Mouse (Mus musculus) heart, adult 9 months (tissue): ENCODE results near the gene Mast4.
A peak's percentile ranks its signal among the peaks of the same experiment; 100 is the strongest.

ENCODE experiments used
- DNase-seq, 2 experiments: peaks; one replicate each; pipeline ENCODE4 v3.0.0; 2022; ENCODE audit warnings: low spot score in 2 of 2

Gene Mast4

GRCm38 (mm10) chr13:102931951-102932350 lies 402.3 kb downstream of the Mast4 start:
- DNase-seq = no peak

DNA sequence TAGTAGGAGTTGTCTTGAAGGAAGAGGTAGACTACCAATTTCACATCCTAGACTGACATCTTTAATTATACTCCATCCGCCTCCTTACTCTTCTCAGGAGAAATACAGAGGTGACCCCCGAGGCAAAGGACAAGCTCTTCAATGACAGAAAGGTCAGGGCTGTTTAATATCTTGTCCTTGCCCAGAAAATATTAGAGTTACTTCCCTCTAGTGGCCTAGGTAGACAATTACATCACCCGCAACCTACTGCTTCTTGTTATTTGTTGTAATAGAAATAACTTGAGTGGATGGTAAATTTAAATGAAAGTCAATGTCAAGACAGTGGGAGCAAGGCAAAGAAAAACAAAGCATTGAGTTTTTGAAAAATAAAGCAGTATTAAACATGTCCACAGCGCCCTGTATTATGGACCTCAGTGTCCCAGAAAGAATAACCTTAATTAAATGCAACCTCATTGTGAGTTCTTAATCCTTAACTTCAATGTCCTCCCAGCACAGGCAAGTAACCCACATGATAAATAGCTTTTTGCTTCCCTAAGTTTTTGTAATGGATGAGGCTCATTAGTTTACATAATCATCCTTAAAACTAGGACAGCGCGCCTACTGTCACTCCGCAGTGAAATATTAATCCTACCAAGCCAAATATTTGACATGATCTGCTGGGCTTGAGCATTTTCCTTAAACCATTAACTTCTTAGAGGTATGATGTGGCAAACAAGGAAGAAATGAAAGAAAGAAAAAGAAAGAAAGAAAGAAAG lies 408.3 kb downstream of the Mast4 start:
- DNase-seq = no peak

GRCm38 (mm10) chr13:102919741-102920140 lies 414.6 kb downstream of the Mast4 start:
- no peak for DNase-seq

- no peak for DNase-seq
Measured at GRCm38 (mm10) chr13:102918616-102919015, 415.7 kb downstream of the Mast4 start.

- DNase-seq = no peak
Measured at GRCm38 (mm10) chr13:102915341-102915740, 419.0 kb downstream of the Mast4 start.

- DNase-seq = no peak
Measured at GRCm38 (mm10) chr13:102914800-102915199, 419.5 kb downstream of the Mast4 start.

- no peak for DNase-seq
Measured at GRCm38 (mm10) chr13:102913919-102914318, 420.4 kb downstream of the Mast4 start.

GRCm38 (mm10) chr13:102912867-102913266 lies 421.4 kb downstream of the Mast4 start:
- no peak for DNase-seq

DNA sequence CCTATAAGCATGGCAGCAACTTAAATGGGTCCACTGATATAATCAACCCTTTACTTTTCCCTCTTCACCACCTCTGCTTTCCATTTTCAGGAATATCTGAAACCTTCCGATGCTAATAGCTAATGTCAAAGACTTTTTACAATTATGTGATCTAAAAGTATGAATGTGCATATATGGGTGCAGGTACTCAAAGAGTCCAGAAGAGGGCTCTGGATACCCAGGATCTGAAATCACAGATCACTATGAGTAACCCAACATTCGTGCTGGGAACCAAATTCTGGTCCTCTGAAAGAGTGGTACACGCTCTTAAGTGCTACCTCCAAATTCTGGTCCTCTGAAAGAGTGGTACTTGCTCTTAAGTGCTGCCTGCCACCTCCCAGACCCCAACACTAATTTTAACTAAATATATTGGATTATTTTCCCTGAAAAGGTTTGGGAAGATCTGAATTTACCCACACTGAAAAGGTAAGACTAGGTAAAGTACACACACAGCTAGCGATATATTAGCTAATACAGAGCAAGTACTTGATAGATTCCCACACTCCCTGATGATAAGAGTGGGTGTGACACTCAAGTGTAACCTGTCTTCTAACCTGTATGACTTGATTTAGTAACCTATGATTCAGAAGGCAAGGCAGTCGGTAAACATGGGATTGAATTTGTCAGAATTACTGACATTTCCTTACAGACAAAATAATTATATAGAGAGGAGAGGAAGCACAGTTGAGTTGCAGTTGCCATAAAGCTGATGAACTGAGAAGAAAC lies 424.5 kb downstream of the Mast4 start:
- DNase-seq = no peak

DNA sequence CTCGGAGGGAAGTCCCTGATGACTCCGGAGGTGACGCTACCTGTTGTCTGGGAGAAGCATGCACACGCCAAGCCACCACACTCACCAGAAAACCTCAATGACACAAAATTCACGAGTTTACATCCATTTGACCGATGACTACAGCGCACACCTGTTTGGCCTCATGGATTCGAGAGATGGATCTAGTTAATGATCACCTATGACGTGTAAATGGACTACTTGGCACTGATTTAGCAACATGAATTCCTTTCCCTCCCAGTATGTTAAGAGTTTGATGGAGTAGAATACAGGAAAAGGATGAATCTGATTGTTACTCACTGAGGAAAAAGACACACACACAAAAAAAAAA lies 427.7 kb downstream of the Mast4 start:
- no peak for DNase-seq

- DNase-seq = peak; percentile 87 to 88
Measured at GRCm38 (mm10) chr13:102906004-102906660, 428.2 kb downstream of the Mast4 start.

DNA sequence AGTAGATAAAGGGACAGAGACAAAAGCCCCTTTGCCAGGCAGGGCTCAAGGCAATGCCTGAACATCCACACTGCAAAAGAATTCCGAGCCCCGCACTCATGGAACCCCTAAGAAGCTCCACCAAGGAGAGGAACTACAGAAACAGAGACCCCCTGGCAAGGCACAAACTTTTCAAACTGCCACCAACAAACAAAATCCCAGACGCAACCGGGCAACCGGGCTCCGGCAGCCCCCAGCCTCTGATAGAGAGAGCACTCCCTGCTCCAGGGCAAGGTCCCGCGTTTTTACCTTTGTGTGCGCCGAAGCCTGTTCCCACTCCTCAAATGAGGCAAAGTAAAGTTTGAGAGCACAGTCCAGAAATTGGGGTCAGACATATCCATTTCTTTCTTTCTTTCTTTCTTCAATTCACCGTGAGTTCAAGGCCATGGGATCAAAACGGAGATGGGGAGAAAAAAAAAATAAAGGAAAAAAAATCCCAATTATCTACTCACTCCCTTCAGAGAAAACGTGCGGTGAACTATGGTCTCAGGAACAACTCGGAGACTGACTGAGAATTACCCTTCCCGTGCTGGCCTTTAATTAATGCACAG lies 428.8 kb downstream of the Mast4 start:
- DNase-seq = no peak

DNA sequence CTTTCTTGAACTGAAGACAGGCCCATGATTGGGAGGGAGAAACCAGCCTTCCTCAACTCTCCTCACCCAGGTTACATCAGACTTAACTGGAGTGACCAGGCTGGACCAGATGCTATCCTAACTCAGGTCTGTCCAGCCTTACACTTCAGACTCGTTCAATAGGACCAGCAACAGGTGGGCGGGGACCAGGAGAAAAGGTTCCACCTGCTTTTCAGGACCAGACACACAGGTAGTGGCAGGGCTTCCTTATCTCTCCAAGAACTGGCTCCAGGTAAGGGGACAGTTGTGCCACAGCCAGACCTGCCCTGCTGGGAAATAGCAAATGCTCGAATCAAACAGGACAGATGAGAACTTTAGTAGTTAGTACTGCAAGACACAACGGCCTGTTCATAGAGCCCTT lies 430.6 kb downstream of the Mast4 start:
- DNase-seq = no peak

DNA sequence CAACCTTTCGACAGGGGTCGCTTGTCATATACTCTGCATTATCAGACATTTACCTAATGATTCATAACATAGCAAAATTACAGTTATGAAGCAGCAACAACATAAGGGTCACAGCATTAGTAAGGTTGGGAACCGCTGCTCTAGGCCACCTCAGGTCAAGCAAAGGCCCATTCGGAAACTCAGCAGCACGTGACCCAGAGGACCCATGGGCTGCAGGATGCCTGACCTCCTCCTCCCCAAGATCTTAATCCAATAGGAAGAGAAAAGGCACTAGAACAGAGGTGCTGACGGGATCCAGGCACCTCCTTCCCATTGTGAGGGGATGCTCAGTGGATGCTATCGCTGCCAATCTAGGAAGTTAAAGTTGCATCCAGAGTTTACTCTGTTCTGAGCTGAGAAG lies 432.2 kb downstream of the Mast4 start:
- peak; percentile 20 to 31 for DNase-seq

GRCm38 (mm10) chr13:102900531-102900930 lies 433.8 kb downstream of the Mast4 start:
- no peak for DNase-seq

GRCm38 (mm10) chr13:102900083-102900420 lies 434.2 kb downstream of the Mast4 start:
- DNase-seq = no peak

- peak; percentile 21 to 51 for DNase-seq
Measured at GRCm38 (mm10) chr13:102899253-102900082, 434.8 kb downstream of the Mast4 start.

DNA sequence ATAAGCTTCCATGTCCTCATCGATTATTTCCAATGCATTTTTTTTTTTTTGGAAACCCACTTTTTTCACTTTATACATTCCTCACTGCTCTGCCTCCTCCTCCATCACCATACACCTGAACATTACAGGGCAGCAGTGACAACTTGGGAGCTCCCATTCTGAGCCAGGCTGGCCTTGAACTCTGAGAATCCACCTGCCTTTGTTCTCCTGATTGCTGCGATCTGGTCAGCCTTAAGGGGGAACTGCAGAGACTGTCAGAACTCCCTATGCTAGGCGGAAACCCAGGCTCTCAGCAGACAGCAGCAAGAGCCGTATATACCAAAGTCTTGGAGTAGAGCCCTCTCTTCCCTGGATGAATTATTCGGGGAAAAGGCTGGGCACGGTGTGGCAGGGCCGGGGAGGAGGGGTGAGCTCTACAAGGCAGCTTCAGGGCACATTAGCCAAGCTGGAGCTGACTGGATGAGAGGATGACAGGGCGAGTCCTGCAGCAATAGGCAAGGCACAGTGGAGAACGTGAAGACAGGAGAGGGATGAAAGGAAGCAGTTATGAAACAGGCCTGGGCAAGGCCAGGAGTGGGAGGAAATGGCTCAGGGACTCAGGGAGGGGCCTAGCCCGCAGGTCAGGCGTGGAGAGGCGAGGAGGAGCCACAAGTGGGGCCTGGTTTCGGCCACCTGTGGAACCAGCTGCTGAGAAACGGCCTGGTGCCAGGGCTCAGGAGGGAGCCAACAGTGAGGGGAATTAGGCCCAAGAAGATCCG lies 435.7 kb downstream of the Mast4 start:
- DNase-seq = peak; percentile 59 to 69

DNA sequence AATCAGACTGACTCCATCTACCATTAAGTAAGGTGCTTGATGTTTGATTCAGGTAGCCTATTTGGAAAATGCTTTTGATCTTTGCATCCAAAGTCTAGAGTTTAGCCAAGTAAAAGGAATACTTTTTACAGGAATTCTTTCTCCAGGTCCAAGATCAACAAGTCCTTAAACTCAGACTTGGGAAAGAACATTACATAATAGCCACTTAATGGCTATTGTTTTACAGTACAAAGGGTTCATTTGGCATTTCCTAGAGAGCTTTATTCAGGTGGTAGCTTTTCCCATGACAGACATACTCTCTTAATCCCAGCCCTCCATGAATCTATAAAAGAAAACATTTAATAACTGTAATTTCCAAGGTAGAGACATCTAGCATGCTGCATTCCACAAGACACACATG lies 438.0 kb downstream of the Mast4 start:
- no peak for DNase-seq

- no peak for DNase-seq
Measured at GRCm38 (mm10) chr13:102895894-102896293, 438.4 kb downstream of the Mast4 start.
